Mouse (Mus musculus) cortical plate, adult 2 months (tissue): ENCODE measurements at regions not wholly inside any gene's neighbourhood (a gene's known extent, or its start where the extent isn't known, plus 50 kb on each side); places are given as distances from the start of the nearest gene placed in this dataset.

Experiments used
- CTCF ChIP-seq: fragments of 200-500 bp; IDR thresholded peaks from 2 replicates; pipeline ENCODE4 v1.5.1; 2011; ENCODE audit warnings: mild to moderate bottlenecking, control low read depth, low read length; ENCODE audit not compliant: insufficient read depth; ENCODE audit errors: extremely low read depth
- POLR2A ChIP-seq: fragments of 200-500 bp; IDR thresholded peaks from 2 replicates; pipeline ENCODE4 v1.6.1; 2011; ENCODE audit warnings: mild to moderate bottlenecking, low read length, control low read depth; ENCODE audit not compliant: insufficient read depth; ENCODE audit errors: extremely low read depth

DNA sequence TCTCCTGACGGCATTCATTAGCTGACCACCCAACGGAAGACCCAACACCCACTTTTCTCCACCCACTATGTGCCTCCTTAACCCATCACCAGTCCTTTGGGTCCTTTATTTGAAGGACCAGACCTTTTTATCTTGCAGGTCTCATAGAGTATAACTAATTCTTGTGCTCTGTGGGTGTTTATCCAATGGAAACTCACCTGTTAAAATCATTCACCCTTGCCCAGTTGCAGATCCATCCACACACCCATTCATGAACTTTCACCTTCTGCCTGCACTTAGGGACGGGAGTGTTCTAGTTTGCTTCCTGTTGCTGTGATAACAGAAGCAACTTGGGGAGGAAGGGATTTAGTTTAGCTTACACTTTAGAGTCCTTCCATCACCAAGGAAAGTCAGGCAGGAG is 339.0 kb downstream of the Sorl1 start:
- TF ChIP-seq POLR2A (no peak), CTCF (no peak)
